Mouse (Mus musculus) liver, adult (tissue): ENCODE results near the gene Kmt2d.

Source experiments
- GATA4 ChIP-seq: IDR thresholded peaks from 2 replicates; pipeline ENCODE4 v1.6.1; 2014; ENCODE audit warnings: mild to moderate bottlenecking, low read length; ENCODE audit not compliant: insufficient replicate concordance

Gene Kmt2d

DNA sequence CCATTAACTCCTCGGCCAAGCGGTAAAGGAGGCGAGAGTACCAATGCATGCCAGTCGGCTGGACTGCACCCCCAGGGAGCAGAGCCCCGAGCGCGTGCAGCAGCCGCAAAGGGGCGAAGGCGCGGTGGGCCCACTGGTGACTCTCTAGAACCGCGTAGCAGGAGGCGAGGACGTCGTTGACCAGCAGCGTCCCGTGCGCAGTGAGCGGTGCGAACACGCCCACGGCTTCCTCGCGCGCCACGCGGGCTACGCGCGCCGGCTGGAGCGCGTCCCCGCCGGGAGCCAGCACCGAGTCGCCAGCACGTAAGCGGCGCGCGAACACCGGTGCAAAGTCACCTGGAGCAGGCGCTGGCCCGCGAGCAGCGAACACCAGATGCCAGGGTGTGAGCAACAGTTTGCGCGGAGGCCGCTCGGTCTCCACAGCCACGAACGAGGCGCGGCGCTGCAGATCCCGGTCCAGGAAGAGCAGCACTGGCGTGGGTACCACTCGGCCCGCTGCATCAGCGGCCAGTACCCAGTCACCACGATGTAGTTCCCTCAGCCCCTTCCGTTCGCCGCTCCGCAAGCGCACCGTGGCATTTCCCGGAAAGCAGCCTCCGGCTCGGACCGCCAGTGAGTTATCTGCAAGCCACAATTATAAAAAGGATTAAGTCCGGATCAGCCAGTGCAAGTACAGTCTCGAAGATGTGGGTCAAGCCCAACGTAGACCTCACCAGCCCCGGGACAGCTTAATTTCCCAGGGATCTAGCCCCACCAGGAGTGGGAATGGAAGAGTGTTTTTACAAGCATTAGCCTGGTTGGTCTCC lies 23.1 kb upstream of the Kmt2d start, which contains the start of gene Rhebl1:
Gene Rhebl1 (minus strand): TSS at position 601 of the 806 bp plus-strand sequence.
- TF ChIP-seq GATA4, result no peak

DNA sequence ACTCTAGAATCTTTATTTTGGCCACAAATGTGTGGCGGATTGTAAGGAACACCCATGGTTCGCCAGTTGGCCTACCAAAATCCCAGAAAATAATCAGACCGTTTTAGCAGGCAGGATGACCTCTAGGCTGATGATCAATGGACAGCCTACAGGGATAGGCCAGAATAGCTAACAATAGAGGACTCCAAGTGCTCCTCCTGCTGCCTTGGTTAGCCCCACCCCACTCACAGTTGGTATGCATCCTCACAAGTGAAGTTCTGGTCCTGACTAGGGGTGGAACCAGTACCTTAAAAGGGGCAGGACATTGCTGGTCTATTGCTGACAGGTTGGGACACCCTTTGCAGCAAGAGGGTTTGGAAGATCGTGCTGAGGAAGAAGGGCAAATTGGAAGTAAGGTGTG lies 22.0 kb upstream of the Kmt2d start:
- no peak for TF ChIP-seq GATA4

DNA sequence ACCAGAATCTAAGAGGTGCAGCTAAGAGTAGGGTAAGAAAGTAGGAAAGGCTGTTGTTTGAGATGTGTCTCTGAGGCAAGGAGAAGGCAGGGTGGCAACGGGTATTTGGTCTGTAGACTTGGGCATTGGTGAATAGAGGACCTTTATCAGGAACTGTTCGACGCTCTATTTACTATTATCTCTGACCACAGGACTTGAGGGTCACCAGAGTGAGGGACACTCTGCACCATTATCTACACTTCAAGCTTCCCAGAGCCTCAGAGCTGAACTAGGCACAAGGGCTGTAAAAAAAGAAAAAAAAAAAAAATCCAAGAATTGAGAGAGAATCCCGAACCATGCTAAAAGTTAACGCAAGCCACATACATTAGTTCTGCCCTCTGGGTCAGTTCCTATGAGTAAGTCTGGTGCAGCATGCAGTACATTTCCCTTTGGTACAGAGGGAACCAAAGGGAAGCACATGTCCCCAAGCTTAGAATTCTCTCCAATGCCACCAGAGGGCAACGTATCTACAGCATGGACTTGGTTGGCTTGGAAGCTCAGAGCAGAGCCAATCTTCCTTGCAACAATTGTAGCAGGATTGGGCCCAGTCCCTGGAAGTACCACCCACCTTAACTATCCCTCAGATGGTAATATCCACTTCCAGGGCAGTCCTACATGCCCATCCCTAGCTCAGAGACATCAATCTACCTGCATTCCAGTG lies 21.1 kb upstream of the Kmt2d start:
- no peak for TF ChIP-seq GATA4

DNA sequence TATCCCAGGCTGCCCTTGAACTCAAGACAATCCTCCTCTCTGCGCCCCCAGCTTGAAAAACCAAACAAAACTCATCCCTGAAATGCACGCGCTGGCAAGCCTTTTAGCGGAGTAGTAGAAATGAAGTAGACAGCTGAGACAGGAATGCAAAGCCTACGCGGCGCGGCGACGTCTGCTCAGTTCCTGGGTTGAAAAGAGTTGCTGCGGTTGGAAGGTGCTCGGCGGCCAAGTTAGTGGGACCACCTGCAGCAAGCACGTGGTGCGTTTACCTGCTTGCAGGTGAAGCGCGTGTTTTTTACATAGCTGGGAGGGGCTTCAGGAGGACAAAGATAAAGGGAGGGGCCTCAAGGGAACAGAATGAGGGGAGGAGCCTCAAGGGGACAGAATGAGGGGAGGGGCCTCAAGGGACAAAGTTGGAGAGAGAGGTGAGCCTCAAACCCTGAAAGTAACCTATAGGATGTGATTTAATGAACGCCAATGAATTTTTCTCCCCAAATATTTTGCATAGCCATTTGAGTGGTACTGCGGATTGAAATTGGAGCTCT lies 20.3 kb upstream of the Kmt2d start:
- TF ChIP-seq GATA4, result no peak

DNA sequence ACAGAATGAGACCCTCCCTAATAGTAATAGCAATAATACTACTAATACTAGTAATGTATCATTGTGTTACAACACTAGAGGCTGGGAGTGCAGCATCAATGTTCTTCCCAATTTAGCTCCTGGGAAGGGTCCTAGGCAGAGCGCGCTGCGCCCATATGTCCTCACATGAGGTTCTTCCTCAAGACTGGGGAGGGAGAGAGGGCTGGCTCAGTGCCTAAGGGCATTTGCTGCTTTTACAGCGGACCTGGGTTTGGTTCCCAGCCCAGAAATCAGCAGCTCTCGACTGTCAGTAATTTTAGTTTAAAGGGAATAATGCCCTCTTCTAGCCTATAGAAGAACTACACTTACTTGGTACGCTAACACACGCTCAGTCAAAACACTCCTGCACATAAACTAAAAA lies 16.5 kb upstream of the Kmt2d start:
- no peak for TF ChIP-seq GATA4

DNA sequence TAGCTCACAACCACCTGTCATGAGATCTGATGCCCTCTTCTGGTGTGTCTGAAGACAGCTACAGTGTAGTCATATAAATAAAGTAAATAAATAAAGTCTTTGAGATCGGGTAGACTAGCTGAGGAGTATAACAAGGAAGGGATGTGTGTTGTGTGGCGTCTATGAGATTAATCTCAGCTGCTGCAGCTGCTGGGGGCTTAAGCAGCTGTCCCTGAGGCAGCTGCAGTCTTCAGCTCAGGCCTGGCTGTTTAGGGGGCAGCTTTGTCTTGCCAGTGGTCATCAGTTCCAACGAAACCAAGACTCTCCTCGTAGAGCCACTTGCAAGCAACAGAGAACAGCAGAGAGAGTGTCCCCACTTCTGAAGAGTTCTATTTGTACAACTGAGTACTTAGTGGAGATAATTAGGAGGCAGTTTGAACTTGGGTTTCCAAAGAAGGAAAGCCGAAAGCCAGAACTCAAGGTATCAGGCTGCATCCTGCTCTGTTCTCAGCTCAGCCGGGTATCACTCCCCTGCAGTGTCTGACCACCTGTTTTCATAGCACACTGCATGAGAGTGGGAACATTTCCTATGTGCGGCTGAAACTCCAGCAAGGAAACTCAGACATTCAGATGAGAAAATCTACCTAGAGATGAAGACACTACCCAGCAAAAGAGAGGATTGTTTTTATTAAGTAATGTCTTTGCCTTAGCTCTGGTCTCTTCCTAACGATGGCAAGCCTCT lies 15.8 kb upstream of the Kmt2d start:
- TF ChIP-seq GATA4, result no peak

DNA sequence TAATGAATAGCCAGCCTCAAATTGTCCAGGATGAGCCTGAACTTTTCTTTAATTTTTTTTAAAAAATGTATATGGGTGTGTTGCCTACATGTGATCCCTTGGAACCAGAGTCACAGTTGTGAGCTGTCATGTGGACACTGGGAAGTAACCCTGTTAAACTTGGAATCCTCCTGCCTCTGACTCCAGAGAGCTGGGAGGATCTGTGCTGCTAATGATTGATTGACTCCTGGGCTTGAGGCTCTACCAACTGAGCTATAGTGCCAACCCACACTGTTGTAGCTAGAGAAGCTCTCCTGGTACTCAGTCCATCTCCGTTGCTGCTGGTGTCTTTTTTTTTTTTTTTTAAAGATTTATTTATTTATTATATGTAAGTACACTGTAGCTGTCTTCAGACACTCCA lies 13.1 kb upstream of the Kmt2d start:
- TF ChIP-seq GATA4, result no peak

DNA sequence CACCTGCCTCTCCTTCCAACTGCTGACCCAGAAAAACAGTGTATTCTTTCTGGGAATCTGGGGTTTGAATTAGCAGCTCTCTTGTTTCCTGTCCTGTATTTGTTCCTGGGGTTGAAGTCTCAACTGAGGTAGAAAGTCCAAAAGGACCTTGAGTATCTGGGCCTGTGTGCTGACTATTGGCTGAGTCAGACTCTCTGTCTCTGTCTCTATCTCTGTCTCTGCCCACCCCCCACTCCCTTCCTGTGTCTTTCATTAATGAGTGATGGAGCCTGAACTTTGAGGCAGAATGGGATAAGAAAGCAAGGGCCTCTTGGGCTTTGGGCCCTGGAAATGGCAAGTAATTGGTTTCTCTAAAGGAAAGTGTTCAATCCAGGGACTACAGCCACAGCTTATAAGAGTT lies 12.7 kb upstream of the Kmt2d start:
- TF ChIP-seq GATA4, result no peak

DNA sequence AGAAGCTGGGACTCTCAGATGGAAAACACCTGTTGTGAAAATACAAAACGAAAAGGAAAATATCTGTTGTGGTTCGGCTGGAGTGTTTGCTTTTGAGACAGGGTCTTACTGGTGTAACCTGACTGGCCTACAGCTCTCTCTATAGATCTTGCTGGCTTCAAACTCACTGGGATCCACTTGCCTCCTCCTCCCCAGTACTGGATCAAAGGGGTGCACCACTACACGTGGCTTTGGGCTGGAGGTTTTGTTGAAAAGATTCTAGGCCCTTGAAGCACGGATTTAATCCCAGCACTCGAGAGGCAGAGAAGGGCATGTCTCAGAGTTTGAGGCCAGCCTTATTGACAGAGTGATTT lies 10.6 kb upstream of the Kmt2d start:
- TF ChIP-seq GATA4, result no peak

DNA sequence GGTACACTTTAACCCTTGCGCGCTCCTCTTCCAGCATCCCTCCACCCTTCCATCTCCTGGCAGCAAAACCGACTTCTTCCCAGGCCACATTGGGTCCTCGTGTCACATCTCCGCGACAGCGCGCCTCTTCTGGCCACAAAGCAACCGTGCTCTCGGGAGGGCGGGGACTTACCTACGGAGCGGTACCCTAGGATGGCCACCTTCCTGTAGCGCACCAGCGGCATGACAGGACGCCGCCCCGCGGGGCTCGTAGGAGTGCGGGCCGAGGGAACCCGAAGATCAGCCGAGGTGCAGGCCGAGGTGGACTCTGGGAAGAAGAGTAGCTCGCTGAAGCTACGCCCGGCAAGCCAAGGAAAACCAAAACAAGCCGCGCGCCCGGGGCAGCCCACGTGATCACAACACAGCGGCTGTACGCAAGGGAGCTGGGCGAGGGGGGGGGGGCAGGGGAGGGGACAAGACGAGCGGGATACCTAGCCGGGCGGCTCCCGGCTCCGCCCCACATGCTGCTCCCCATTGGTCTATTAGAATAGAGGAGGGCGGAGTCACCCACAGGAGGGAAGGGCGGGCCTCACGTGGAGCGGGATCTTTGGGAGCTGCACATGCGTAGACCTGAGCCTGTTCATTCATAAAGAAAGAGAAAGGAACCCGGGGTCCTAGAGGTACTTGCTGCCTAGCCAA lies 10.1 kb upstream of the Kmt2d start:
- TF ChIP-seq GATA4, result no peak

DNA sequence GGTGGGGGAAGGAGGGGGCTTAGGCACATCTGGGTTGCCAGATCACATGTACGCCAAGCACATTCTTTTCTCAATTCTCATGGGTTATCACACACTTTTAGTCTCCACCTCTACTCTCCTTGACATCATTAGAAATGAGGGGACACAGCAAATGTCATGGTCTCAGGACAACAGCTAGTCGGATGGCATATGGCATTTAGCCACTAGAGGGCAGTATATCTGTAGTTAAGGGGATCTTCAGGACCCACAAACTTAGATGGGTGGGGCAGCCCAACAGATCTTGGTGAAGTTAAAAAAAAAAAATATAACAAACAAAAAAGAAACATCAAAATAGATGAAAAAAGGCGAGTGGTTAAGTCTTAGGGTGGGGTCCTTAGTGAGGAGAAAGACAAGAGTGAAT lies 6.3 kb upstream of the Kmt2d start:
- TF ChIP-seq GATA4, result no peak

DNA sequence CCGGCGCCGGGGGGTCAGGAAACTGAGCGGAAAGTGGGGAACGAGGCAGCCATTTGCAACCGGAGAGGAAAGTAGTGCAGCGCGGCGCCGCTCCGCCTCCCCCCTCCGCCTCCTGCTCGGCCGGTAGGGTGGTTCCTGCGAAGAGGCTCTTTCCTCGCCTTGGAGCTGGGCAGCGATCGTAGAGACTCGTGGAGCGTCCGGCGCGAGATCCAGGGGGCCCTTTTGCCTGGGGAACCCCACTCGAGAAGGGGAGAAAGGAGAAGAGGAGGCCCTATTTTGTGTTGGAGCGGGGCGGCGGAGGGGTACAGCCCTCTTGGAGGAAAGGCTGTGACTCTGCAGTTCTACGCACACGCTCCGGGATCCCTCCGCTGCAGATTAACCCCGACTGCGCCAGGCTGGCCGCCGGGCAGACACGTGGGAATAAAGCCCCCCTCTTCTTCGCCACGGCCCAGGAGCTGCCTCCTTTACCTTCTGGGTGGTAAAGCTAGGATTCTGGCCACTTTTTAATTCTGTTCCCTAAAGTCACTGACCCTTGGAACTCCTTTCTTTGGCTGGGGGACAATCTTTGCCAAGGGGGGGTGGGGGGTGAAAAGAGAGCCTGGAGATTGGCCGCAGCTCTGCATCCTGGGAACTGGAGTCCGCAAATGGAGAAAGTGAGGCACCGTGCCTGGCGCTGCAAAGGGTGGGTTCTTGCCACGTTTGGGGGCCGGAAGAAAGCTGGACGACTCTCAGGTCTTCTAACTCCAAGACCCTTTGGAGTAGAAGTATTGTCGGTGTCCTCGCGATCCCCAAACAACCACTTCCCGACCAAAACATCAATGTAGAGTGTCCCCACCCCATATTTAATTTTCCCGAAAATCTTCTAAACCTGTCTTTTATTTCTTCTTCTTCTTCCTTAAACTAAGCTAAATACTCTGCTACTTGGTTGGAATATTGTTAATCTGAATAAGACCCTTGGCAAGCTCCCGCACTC lies 1.2 kb upstream of the Kmt2d start:
- peak; percentile 67; the same call in 1 of the 2 replicates for TF ChIP-seq GATA4

DNA sequence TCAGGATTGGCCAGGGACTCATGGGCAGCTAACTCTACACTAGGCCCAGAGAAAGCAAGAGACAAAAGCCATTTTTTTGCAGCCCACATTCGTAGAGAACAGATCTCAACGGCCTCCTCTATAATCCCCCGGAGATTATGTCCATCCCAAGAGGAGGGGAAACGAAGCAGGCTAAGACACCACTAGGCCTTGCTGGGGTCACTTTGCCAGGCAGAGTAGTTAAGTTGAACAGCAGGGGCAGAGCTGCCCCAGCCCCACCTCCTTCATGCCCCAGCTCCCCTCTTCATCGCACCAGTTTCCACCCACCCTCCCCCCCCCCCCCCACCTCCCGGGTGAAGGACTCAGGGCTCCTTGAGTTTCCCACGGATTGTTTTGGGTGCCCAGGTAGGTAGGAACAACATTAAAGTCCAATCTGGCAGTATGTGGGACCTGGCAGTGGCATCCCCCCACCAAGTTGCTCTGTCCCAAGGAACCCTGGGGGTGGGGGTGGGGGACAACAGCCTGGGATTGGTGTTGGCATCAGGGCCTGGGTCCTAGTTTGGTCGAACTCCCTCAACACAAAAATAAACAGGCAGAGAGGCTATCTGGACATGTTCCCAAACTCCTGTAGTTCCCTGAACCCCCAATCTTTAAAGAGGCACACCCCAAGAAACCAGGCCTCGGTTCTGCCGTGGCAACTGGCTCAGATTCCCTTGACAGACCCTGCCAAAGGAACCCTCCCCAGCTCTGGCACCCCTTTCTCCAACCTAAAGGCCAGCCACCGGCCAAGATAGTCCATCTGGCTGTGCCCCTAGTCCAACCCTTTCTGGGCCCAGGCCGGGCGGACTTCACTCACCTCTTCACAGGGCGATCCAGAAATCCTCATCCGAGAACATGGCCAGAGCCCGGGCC lies 580 bp downstream of the Kmt2d start:
- TF ChIP-seq GATA4, result no peak
